Mouse (Mus musculus): ENCODE results near the gene Gpx7. TPM values are rescaled to one million over a fixed set of nuclear protein-coding genes. Genes with fewer than 3 reads are reported as not detected.

Gene Gpx7
- total RNA-seq (2017), result 0.61 and 0.70 TPM in 2 replicates

DNA sequence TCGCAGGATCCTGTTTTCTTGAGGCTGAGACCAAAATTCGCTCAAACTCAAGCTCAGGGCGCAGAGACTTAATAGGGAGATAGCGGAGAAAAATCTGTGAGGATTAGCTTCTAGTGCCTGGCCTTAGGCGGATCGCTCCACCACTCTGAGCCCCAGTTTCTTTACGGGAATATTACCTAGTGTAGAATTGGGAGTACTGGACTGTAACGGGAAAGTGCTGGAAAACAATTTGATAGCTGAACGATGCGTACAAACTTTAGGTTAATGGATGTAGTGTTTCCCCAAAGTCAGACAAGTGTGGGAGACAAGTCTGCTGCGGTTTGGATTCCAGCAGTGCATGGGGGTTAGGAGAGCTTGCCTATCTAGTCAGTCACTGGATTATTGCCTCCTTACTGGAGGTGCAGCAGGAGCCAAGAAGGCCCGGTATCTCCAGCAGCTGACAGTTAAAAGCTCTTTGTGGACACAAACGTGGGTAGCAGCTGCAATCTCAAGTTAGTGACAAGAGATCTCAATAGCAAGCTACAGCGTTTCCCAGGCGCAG, at the start of gene Gpx7:
TSS of gene Gpx7 (minus strand) at position 101 of the 541 bp plus-strand sequence.
- no peak for ATAC-seq (ENCODE audit: extremely low read depth, insufficient number of reproducible peaks, low FRiP score, poor library complexity, severe bottlenecking)

DNA sequence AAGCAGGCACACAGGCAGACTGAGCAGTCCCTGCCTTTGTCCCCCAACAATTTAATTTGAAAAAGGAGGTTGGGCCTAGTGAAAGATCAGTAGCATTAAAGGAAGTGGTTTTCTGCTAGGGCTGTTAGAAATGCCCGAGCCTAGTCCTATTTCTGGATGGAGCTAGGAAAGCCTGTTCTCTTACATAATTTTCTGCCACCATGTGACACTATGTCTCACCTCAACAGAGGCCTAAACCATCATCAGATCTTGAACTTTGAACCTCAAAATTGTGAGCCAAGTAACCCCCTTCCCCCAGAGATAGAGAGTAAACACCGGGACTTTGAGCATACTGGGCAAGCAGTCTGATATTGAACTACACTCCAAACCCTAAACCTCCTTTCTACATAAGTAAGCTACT, 49.3 kb upstream of the Gpx7 start:
- no peak for ATAC-seq (ENCODE audit: extremely low read depth, insufficient number of reproducible peaks, low FRiP score, poor library complexity, severe bottlenecking)

GRCm38 (mm10) chr4:108448091-108448490, 41.3 kb upstream of the Gpx7 start:
- no peak for ATAC-seq (ENCODE audit: extremely low read depth, insufficient number of reproducible peaks, low FRiP score, poor library complexity, severe bottlenecking)

GRCm38 (mm10) chr4:108438082-108438840, 31.5 kb upstream of the Gpx7 start:
- ATAC-seq (ENCODE audit: extremely low read depth, insufficient number of reproducible peaks, low FRiP score, poor library complexity, severe bottlenecking), result no peak

DNA sequence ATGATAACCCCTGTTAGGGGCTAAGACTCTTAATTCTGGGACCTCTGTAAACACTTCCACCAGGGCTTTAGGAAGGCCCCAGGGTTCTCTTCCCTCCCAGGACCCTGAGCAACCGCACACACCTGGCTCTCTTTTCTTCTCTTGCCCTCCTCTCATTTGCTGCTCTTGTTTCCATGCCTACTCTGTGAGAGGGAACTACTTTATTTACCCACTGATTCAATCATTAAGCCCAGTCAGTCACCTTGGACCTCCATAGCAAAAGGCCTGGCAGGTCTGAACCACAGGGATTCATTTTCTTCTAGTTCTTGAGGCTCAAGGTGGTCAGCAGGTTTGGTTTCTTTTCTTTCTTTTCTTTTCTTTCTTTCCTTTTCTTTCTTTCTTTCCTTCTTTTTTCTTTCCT, 29.5 kb upstream of the Gpx7 start:
- no peak for ATAC-seq (ENCODE audit: extremely low read depth, insufficient number of reproducible peaks, low FRiP score, poor library complexity, severe bottlenecking)

GRCm38 (mm10) chr4:108435646-108436045, 28.9 kb upstream of the Gpx7 start:
- ATAC-seq (ENCODE audit: extremely low read depth, insufficient number of reproducible peaks, low FRiP score, poor library complexity, severe bottlenecking), result no peak

- ATAC-seq (ENCODE audit: extremely low read depth, insufficient number of reproducible peaks, low FRiP score, poor library complexity, severe bottlenecking), result no peak
These were observed 28.0 kb upstream of the Gpx7 start for GRCm38 (mm10) chr4:108434781-108435180.

DNA sequence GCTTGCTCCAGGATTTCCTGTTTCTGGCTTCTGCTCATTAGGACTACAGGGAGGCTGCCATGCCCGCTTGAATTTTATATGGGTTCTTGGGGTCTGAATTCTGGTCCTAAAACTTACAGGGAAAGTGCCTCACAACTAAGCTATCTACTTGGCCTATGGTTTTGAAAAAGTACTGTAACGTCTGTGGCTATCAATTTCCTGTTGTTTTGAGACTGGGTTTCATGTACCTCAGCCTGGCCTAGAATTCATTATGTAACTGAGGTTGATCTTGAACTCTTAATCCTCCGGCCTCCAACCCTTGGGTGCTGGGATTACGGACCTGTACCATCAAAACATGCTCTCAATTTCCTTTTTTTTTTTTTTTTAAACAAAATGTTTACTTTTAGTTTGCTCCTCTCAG, 27.5 kb upstream of the Gpx7 start:
- ATAC-seq (ENCODE audit: extremely low read depth, insufficient number of reproducible peaks, low FRiP score, poor library complexity, severe bottlenecking), result no peak

DNA sequence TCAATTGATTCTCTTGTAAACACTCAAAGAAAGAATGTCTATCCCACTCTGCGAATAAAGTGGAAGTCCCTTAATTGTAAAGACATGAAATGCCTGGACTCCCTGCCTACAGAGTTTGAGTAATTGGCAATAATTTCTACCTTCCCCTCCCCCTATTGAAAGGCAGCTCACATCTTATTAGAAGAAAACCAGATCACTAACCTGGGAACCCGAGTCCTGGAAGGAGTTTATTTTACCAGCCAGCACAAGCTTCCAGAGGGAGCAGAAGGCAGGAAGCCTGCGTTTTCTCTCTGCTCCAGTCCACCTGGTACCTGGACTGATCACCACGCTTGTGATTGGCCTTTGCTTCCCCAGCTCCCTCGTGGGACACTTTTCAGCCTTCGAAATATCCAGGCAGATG, 26.6 kb upstream of the Gpx7 start:
- no peak for ATAC-seq (ENCODE audit: extremely low read depth, insufficient number of reproducible peaks, low FRiP score, poor library complexity, severe bottlenecking)

GRCm38 (mm10) chr4:108431561-108431936, 24.8 kb upstream of the Gpx7 start:
- no peak for ATAC-seq (ENCODE audit: extremely low read depth, insufficient number of reproducible peaks, low FRiP score, poor library complexity, severe bottlenecking)

DNA sequence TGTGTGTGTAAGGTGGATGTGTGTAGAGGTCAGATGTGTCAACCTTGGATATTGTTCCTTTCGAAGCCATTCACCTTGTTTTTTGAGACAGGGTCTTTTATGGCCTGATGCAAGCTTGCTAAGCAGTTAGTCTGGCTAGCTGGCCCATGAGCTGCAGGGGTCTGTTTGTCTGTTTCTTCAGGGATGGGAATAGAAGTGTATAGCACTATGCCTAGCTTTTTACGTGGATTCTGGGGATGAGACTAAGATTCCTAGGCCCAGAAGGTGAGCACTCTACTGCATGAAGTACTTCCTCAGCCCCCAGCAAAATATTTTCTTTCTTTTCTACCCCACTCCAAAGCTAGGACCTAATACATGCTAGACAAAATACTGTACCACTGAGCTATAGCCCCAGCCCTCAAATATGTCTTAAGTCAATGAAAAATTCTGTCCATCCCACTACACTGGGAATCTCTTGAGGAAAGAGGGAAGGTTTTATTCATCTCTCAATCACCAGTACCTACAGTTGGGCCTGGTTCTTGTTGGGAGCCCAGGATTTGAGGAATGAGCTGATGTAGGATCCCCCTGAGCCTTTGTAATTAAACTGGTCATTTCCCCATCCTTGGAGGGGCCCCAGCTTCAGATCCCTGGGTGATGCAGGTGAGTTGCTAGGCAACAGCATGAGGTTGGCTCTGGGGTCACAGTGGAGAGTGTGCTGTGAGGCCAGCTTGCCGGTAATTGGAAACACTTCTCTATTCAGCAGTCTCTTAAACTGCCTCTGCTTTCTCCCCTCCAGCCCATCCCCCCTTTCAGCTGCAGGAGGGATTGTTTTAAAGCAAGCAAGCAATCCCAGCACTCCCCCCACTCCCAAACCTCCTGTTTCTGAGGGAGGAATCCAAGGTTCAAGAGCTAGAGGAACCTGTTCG, 24.1 kb upstream of the Gpx7 start:
- ATAC-seq (ENCODE audit: extremely low read depth, insufficient number of reproducible peaks, low FRiP score, poor library complexity, severe bottlenecking), result no peak

- peak; percentile 82 for ATAC-seq (ENCODE audit: extremely low read depth, insufficient number of reproducible peaks, low FRiP score, poor library complexity, severe bottlenecking)
These were observed 21.6 kb upstream of the Gpx7 start for GRCm38 (mm10) chr4:108428341-108428721.

DNA sequence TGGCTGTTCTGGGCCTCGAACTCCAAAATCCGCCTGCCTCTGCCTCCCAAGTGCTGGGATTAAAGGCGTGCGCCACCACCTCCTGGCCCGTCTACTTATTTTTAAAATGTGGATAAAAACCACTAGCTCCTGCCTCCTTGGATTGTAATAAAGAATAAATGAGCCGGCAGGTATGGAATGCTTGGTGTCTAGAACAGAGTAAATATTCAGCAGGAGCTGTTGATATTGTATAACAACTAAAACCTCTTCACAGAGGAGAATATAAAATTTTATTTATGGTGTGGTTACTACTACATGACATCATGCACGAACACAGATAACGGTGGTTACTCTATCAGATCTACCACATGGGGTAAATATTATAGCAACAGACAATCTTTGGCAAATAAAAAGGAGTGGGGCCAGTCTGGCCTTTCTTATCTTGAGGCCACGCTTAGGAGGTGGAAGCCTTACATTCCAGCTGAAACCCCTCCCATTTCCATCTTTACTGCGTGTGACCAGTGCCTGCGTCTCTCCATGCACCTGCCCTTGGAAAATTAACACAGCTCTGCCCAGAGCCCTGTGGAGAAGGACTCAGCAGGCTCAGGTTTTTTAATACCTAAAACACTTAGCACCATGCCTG, 21.1 kb upstream of the Gpx7 start:
- no peak for ATAC-seq (ENCODE audit: extremely low read depth, insufficient number of reproducible peaks, low FRiP score, poor library complexity, severe bottlenecking)

DNA sequence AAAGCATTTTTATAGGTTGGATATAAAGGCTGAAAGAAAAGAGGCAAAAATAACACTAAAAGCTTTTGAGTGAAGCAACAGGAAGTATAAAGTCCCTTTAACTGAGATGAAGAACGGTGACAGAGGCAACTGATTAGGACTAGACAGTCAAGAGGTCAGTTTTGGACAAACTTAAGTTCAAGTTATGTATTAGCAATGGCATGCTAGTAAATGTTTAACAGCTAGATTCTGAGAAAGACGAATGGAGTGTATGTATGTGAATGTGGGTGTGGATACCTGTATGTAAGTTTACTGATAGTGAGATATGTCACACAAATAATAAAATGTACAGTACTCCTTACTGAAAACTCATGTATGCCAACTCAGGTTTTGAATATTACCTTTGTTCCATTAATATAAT, 17.8 kb upstream of the Gpx7 start:
- no peak for ATAC-seq (ENCODE audit: extremely low read depth, insufficient number of reproducible peaks, low FRiP score, poor library complexity, severe bottlenecking)

- no peak for ATAC-seq (ENCODE audit: extremely low read depth, insufficient number of reproducible peaks, low FRiP score, poor library complexity, severe bottlenecking)
These were observed 860 bp upstream of the Gpx7 start for GRCm38 (mm10) chr4:108407621-108408020.

- ATAC-seq (ENCODE audit: extremely low read depth, insufficient number of reproducible peaks, low FRiP score, poor library complexity, severe bottlenecking), result peak; percentile 46; the same call in 1 of the 2 replicates
These were observed 462 bp downstream of the Gpx7 start for GRCm38 (mm10) chr4:108406138-108406860.

DNA sequence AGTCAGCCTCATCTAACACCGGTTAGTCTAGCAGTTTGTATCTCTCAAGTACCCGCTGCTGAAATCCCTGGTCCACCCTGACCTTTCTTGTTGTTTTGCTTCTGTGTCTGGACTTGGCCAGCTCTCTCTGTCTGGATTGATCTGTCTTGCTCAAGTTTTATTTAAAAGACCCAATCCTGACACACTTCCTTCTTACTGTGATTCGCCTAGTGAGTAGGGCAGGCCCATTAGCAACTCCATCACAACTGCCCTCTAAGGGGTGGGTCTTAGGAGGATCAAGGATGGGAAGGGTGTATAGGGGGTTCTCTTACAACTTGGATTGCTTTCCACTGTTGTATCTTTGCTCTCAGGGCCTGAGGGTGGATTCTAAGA, 1.0 kb downstream of the Gpx7 start:
- ATAC-seq (ENCODE audit: extremely low read depth, insufficient number of reproducible peaks, low FRiP score, poor library complexity, severe bottlenecking), result no peak

GRCm38 (mm10) chr4:108403861-108404635, 2.7 kb downstream of the Gpx7 start:
- no peak for ATAC-seq (ENCODE audit: extremely low read depth, insufficient number of reproducible peaks, low FRiP score, poor library complexity, severe bottlenecking)

Measured in neutrophil, adult 5-6 weeks (primary cell).